Mouse (Mus musculus): ENCODE measurements around the gene Scnn1g.

The Scnn1g gene

GRCm38 (mm10) chr7:121734171-121734831 lies at the start of gene Scnn1g:
Scnn1g (plus strand) TSS chr7:121734479.
- peak; percentile 88 for DNase-seq

- DNase-seq = no peak
Observed at GRCm38 (mm10) chr7:121685140-121685984, 48.9 kb upstream of the Scnn1g start.

- DNase-seq = no peak
Observed at GRCm38 (mm10) chr7:121689338-121689737, 44.9 kb upstream of the Scnn1g start.

GRCm38 (mm10) chr7:121691803-121692202 lies 42.5 kb upstream of the Scnn1g start:
- no peak for DNase-seq

- DNase-seq = no peak
Observed at GRCm38 (mm10) chr7:121697170-121697569, 37.1 kb upstream of the Scnn1g start.

GRCm38 (mm10) chr7:121697574-121697973 lies 36.7 kb upstream of the Scnn1g start:
- DNase-seq = no peak

GRCm38 (mm10) chr7:121699218-121699617 lies 35.1 kb upstream of the Scnn1g start:
- DNase-seq = no peak

- no peak for DNase-seq
Observed at GRCm38 (mm10) chr7:121700480-121700879, 33.8 kb upstream of the Scnn1g start.

- DNase-seq = no peak
Observed at GRCm38 (mm10) chr7:121701983-121702382, 32.3 kb upstream of the Scnn1g start.

GRCm38 (mm10) chr7:121705051-121705450 lies 29.2 kb upstream of the Scnn1g start:
- DNase-seq = no peak

GRCm38 (mm10) chr7:121706411-121707072 lies 27.7 kb upstream of the Scnn1g start:
- peak; percentile 60 for DNase-seq

GRCm38 (mm10) chr7:121707073-121707667 lies 27.1 kb upstream of the Scnn1g start, which contains the start of gene Usp31:
Usp31 (minus strand) TSS chr7:121707253.
- DNase-seq = peak; percentile 94

GRCm38 (mm10) chr7:121711171-121711570 lies 23.1 kb upstream of the Scnn1g start:
- no peak for DNase-seq

- no peak for DNase-seq
Observed at GRCm38 (mm10) chr7:121717031-121717430, 17.2 kb upstream of the Scnn1g start.

- DNase-seq = peak; percentile 63
Observed at GRCm38 (mm10) chr7:121730225-121730624, 4.1 kb upstream of the Scnn1g start.

GRCm38 (mm10) chr7:121737511-121738415 lies 3.5 kb downstream of the Scnn1g start:
- DNase-seq = peak; percentile 7

- DNase-seq = no peak
Observed at GRCm38 (mm10) chr7:121750244-121750643, 16.0 kb downstream of the Scnn1g start.

GRCm38 (mm10) chr7:121754748-121755147 lies 20.5 kb downstream of the Scnn1g start:
- no peak for DNase-seq

GRCm38 (mm10) chr7:121763328-121763727 lies 29.0 kb downstream of the Scnn1g start:
- DNase-seq = no peak

- DNase-seq = peak; percentile 38
Observed at GRCm38 (mm10) chr7:121767900-121768299, 33.6 kb downstream of the Scnn1g start.

GRCm38 (mm10) chr7:121768983-121769382 lies 34.7 kb downstream of the Scnn1g start:
- DNase-seq = no peak

GRCm38 (mm10) chr7:121778553-121778952 lies 44.3 kb downstream of the Scnn1g start:
- DNase-seq = no peak
